Mouse (Mus musculus) intestine, embryonic 14.5 days (tissue): ENCODE results near the gene Glipr2. TPM values are rescaled to one million over a fixed set of nuclear protein-coding genes. Genes with fewer than 3 reads are reported as not detected.

Experiments
- ATAC-seq: fragments of 200-750 bp; cut with Nextera tagmentation; replicated peaks from 2 replicates; pipeline ENCODE4 v1.8.0; 2017; ENCODE audit warnings: low read depth, moderate number of reproducible peaks, moderate TSS enrichment, moderate library complexity; ENCODE audit not compliant: low FRiP score, low TSS enrichment
- DNase-seq: peaks from one replicate; pipeline ENCODE4 v3.0.0-alpha.2; 2018; ENCODE audit warnings: low spot score
- H3K27ac ChIP-seq: fragments of 300-500 bp; sonication (generic); 2 replicates; pipeline ENCODE4 v1.5.1; 2014; ENCODE audit warnings: low read depth, mild to moderate bottlenecking, control low read depth
- H3K27me3 ChIP-seq: fragments of 300-500 bp; sonication (generic); replicated peaks from 2 replicates; pipeline ENCODE4 v1.6.1; 2014; ENCODE audit warnings: low read length, control low read depth; ENCODE audit not compliant: control insufficient read depth, insufficient read depth
- H3K36me3 ChIP-seq: fragments of 300-500 bp; sonication (generic); 2 replicates; pipeline ENCODE4 v1.6.1; 2014; ENCODE audit warnings: low read length, control low read depth; ENCODE audit not compliant: control insufficient read depth, insufficient read depth
- H3K4me1 ChIP-seq: fragments of 300-500 bp; sonication (generic); replicated peaks from 2 replicates; pipeline ENCODE4 v1.6.1; 2014; ENCODE audit warnings: low read length, control low read depth, mixed read lengths; ENCODE audit not compliant: control insufficient read depth, insufficient read depth
- H3K4me2 ChIP-seq: fragments of 300-500 bp; sonication (generic); 2 replicates; pipeline ENCODE4 v1.6.1; 2014; ENCODE audit warnings: low read length
- H3K4me3 ChIP-seq: fragments of 300-500 bp; sonication (generic); 2 replicates; pipeline ENCODE4 v1.5.1; 2014; ENCODE audit warnings: low read depth, low read length, control low read depth, mixed read lengths
- H3K9ac ChIP-seq: fragments of 300-500 bp; sonication (generic); 2 replicates; pipeline ENCODE4 v1.6.1; 2014; ENCODE audit warnings: mild to moderate bottlenecking, low read length
- H3K9me3 ChIP-seq: fragments of 300-500 bp; sonication (generic); 2 replicates; pipeline ENCODE4 v1.6.1; 2016; ENCODE audit warnings: low read length, control low read depth; ENCODE audit not compliant: control insufficient read depth
- WGBS: fragments of 180-500 bp; shearing (Covaris S2); extraction: QIAGEN DNeasy Blood & Tissue Kit; methylation state at CpG from one replicate; pipeline ENCODE4 v1.1.7; 2014; 5-methylcytosine and 5-hydroxymethylcytosine counted together
- polyA plus RNA-seq: library from polyadenylated mRNA; unstranded; fragments of >200 nt; fragmentation: Nextera tagmentation; extraction: Ambion mirVana; gene quantifications from 2 replicates; pipeline ENCODE4 v1.2.1, GENCODE M21; 2014

Glipr2 gene
- polyA plus RNA-seq, 1 experiment from 2014 or later, result 102 TPM

DNA sequence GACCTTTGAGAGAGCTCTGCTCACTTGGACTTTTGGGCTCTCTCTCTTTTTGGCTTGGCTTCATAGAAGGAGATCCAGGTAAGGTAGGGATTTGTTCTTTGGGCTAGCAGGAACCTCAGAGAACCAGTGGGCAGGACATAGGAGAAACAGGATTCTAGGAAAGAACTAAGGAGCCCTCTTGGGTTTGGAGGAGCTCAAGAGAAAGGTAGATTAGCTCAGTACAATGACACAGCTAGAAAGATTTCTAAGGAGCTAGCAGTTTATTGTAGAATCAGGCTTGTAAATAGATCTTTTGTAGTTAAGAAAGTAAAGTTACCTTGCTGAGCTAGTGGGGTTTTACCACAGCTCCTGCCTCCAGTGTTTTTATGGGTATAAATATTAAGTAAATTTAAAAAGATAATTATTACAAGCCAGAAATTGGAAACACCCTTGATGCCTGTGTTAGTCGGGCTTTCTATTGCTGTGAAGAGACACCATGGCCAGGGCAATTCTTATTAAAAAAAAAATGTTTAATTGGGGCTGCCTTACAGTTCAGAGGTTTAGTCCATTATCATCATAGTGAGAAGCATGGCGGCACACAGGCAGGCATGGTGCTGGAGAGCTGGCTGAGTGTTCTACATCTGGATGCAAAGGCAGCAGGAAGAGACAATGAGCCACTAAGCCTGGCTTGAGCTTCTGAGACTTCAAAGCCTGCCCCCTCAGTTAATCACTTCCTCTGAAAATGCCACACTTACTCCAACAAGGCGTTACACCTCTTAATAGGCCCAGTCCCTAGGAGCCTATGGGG lies 47.6 kb downstream of the Glipr2 start:
- Histone ChIP-seq H3K27me3 (no peaks in the 10 kb centered on the region), H3K4me1 (no peaks in the 10 kb centered on the region), H3K9ac (no peak overlapping the region), H3K9me3 (no peaks in the 10 kb centered on the region), H3K27ac (no peak overlapping the region), H3K4me2 (no peak overlapping the region), H3K36me3 (no peaks in the 10 kb centered on the region), H3K4me3 (no peak overlapping the region)
- 75% methylated on average over 3 of the region's 3 CpGs for WGBS
- ATAC-seq (no peak), DNase-seq (no peak)

DNA sequence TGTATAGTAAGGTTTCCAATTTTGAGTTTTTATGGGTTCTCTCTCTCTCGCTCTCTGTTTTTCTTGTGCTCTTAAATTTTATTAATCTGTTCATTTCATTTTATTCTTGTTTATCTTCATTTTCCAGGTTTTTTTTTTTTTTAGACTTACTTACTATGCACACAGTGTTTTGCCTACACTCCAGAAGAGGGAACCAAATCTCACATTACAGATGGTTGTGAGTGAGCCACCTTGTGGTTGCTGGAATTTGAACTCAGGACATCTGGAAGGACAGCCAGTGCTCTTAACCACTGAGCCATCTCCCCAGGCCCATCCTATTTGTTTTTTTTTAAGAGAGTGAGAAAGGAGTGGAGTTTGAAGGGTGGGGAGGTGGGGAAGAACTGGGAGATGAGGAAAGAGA lies 53.0 kb downstream of the Glipr2 start:
- no peaks in the 10 kb centered on the region for H3K9me3 ChIP-seq
- H3K4me1 ChIP-seq, result peaks cover 19% of the 10 kb centered on the region
- no peak overlapping the region for H3K9ac ChIP-seq
- no peak overlapping the region for H3K27ac ChIP-seq
- H3K4me3 ChIP-seq, result no peak overlapping the region
- 97% methylated on average over 1 of the region's 1 CpGs for WGBS
- DNase-seq, result no peak
- peaks cover 5% of the 10 kb centered on the region; the same call in 1 of the 2 replicates for H3K36me3 ChIP-seq
- no peak overlapping the region for H3K4me2 ChIP-seq
- ATAC-seq, result no peak
- H3K27me3 ChIP-seq, result no peaks in the 10 kb centered on the region

DNA sequence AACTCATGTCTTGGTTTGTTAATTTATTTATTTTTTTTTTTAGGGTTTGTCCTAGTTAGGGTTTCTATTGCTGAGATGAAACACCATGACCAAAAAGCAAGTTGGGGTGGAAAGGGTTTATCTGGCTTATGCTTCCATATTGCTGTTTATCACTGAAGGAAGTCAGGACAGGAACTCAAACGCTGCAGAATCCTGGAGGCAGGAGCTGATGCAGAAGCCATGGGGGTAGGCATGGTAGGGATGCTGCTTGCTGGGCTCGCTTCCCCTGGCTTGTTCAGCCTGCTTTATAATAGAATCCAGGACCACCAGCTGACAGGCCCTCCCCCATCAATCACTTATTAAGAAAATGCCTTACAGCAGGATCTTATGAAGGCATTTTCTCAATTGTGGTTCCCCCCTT lies 53.7 kb downstream of the Glipr2 start:
- Histone ChIP-seq H3K9me3 (no peaks in the 10 kb centered on the region), H3K27me3 (no peaks in the 10 kb centered on the region), H3K4me2 (no peak overlapping the region), H3K9ac (no peak overlapping the region), H3K27ac (no peak overlapping the region), H3K4me1 (peaks cover 19% of the 10 kb centered on the region), H3K36me3 (peaks cover 8% of the 10 kb centered on the region; the same call in 1 of the 2 replicates), H3K4me3 (no peak overlapping the region)
- DNase-seq, result no peak
- WGBS, result 41% methylated on average over 2 of the region's 2 CpGs
- no peak for ATAC-seq

DNA sequence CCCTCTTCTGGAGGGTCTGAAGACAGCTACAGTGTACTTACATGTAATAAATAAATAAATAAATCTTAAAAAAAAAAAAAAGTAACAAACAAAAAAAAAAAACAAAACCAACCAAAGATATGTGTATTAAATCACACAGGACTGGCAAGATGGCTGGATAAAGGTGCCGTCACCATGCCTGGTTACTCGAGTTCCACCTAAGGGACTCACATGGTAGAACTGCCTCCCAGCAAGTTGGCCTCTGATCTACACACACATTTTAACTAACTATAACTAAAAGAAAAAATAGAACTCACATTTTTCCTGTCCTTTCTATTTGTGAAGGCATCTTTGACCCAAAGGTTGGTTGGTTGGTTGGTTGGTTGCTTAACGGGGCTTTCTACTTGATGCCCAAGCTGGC lies 54.6 kb downstream of the Glipr2 start:
- Histone ChIP-seq H3K36me3 (peaks cover 8% of the 10 kb centered on the region; the same call in 1 of the 2 replicates), H3K9ac (peak overlapping the region; percentile 93), H3K9me3 (no peaks in the 10 kb centered on the region), H3K4me1 (peaks cover 21% of the 10 kb centered on the region), H3K27ac (0 out of 2 replicates have a peak overlapping the region, but pooled peaks have one; percentile 27), H3K4me2 (peak overlapping the region; percentile 89), H3K4me3 (peak overlapping the region; percentile 100), H3K27me3 (no peaks in the 10 kb centered on the region)
- DNase-seq (no peak), ATAC-seq (no peak)
- WGBS, result 80% methylated on average over 3 of the region's 3 CpGs

DNA sequence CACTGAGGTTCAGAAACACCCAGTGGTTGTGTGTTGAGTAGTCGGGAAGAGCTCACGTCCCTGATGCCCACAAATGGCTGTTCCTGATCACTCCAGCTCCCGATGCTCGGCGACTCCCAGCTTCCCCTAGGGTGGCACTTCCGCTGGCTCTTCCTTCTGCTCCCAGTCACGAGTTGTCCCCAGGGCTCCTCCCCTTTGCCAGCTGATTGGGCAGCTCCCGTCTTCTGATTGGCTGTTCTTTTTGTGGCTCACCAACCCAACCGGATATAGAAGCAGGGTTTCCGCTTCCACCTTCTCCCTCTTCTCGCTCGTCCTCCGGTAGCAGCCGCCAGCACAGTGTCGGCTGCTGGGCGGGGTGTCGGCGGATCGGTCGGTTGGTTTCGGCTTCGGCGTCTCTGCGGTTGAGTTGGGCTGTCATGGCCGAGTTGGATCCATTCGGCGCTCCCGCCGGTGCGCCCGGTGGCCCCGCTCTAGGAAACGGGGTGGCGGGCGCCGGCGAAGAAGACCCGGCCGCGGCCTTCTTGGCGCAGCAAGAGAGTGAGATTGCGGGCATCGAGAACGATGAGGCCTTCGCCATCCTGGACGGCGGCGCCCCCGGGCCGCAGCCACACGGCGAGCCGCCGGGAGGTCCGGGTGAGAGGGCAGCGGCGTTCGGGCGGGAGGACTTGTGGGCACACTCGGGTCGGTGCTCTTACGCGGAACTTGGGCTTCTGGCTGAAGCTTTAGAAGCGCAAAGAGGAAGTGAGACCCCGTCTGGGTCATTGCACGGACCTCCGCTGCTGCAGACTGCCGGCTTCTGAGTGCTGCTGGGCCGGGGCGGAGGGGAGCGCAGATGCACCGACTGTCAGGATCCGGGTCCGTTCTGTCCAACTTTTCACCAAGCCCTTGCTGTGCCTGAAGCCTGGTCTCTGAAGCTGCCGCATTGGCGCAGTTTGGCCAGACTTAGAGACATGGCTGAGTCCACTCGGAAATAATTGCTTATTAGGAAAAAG lies 55.5 kb downstream of the Glipr2 start:
- DNase-seq, result peak; percentile 92
- no peaks in the 10 kb centered on the region for H3K27me3 ChIP-seq
- H3K9ac ChIP-seq, result peak overlapping the region; percentile 93
- H3K36me3 ChIP-seq, result peaks cover 8% of the 10 kb centered on the region; the same call in 1 of the 2 replicates
- no peaks in the 10 kb centered on the region for H3K9me3 ChIP-seq
- ATAC-seq, result peak; percentile 97
- peaks cover 21% of the 10 kb centered on the region for H3K4me1 ChIP-seq
- WGBS, result under 1% methylated on average over 75 of the region's 77 CpGs
- peak overlapping the region; percentile 73 for H3K27ac ChIP-seq
- peak overlapping the region; percentile 94 for H3K4me2 ChIP-seq
- H3K4me3 ChIP-seq, result peak overlapping the region; percentile 100

DNA sequence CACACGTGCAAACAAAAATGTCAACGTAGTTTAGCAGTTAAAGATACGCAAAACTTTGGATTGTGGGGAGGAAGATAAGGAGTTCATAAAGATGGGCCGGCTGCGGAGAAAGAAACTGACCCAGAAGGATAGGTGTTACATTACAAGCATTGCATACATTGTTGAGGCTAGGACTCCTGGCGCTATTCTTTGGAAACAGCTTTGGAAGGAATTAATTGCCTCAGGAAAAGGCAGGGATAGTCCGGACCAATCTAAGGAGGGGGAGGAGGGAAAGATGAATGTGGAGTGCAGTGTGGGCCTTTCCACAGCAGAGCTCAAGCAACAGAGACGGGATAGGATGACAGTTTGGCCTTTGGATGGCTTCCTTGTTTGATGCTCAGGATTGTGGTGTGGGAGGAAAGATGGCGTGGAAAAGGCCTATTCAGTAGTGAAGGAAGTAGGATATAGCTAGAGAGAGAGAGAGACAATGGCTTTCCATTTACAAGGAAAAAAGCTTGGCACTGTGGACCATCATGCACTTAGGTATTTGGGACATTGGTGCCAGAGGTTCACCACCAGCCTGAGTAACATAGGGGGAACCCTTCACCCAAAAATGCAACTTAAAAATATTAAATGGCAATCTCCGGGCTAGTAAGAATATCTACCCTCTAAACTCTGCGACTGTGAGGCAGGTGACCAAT lies 56.3 kb downstream of the Glipr2 start:
- H3K27me3 ChIP-seq, result no peaks in the 10 kb centered on the region
- H3K27ac ChIP-seq, result no peak overlapping the region; the same call in 1 of the 2 replicates
- 26% methylated on average over 11 of the region's 11 CpGs for WGBS
- peak overlapping the region; percentile 94 for H3K4me2 ChIP-seq
- ATAC-seq (no peak), DNase-seq (no peak)
- H3K36me3 ChIP-seq, result peaks cover 10% of the 10 kb centered on the region; the same call in 1 of the 2 replicates
- H3K9ac ChIP-seq, result peak overlapping the region; percentile 93
- no peaks in the 10 kb centered on the region for H3K9me3 ChIP-seq
- peaks cover 21% of the 10 kb centered on the region for H3K4me1 ChIP-seq
- peak overlapping the region; percentile 100 for H3K4me3 ChIP-seq

DNA sequence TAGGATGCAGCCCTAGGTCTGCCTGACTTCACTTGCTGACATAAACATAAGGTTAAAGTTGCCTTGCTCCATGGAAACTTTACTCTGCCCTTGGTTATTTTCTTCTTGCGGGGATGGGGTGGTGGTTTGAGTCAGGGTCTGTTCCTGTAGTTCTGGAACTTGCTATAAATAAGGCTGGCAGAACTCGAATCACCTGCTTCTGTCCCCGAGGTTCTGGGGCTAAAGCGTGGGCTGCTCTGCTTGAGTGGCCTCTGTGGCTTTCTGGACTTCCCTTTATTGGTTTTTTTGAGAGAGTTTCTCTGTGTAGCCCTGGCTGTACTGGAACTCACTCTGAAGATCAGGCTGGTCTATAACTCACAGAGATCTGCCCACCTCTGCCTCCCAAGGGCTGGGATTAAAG lies 58.9 kb downstream of the Glipr2 start:
- no peak for ATAC-seq
- WGBS, result 78% methylated on average over 4 of the region's 4 CpGs
- no peak for DNase-seq
- H3K27me3 ChIP-seq, result no peaks in the 10 kb centered on the region
- peaks cover 36% of the 10 kb centered on the region for H3K36me3 ChIP-seq
- H3K9me3 ChIP-seq, result no peaks in the 10 kb centered on the region
- no peak overlapping the region for H3K4me2 ChIP-seq
- peaks cover 21% of the 10 kb centered on the region for H3K4me1 ChIP-seq
- no peak overlapping the region for H3K4me3 ChIP-seq
- no peak overlapping the region for H3K27ac ChIP-seq
- H3K9ac ChIP-seq, result no peak overlapping the region

DNA sequence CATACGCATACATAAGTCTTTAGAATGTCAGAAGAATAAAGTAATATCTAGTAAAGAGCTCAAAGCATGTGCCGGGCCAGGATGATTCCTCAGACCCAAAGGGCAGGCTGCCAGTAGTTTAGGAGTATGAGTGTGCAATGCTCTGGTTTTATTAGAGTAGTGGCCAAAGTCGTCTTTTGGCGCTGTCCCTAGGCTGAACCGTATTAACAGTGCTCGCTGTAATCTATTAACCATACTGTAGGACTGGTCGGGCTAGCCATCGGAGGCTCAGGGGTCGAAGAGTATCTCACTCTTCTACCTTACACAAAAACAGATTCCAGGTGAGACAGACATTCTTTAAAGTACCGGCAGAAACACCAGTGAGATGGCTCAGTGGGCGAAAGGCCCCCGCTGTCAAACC lies 59.6 kb downstream of the Glipr2 start:
- H3K4me1 ChIP-seq, result peaks cover 20% of the 10 kb centered on the region
- H3K9ac ChIP-seq, result no peak overlapping the region
- H3K36me3 ChIP-seq, result peaks cover 42% of the 10 kb centered on the region
- 90% methylated on average over 12 of the region's 12 CpGs for WGBS
- DNase-seq (no peak), ATAC-seq (no peak)
- H3K27me3 ChIP-seq, result no peaks in the 10 kb centered on the region
- H3K4me3 ChIP-seq, result no peak overlapping the region
- no peaks in the 10 kb centered on the region for H3K9me3 ChIP-seq
- H3K4me2 ChIP-seq, result no peak overlapping the region
- no peak overlapping the region for H3K27ac ChIP-seq
